In the genomic region with DNA sequence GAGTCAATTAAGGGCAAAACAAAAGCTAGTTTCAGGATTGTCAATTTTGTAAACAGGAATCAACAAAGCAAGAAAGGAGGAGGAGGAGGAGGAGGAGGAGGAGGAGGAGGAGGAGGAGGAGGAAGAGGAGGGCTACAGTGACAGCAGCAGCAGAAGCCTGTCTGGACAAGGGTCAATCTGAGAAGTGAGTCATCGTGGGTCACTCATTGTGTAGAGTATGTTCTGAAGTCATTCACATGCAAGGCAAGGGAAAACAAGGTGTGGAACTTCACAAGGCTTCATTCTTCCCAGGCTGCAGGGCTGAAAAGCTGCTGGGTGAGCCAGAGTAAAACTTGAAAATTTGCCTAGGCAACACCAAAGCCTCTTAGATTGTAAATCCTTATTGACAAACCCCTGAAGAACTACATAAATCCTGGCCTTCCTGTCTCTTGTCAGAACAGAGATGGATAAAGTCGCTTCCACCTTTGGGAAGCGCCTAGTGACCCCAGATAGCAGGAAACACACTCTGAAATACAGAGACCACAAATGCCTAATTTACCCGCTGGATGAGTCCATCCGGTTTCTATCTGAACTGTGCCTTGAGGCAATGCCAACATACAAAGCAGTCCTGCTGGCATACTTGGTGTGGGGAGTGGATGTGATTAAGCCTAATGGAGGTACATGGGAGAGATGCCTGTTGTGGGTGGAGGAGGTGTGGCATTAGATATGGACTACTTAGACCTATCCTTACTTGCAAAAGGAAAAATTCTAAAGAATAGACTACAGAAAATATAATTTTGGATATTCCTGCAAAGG, we compare ENCODE assay signal across 15 mouse cellular contexts.
A peak's percentile ranks its signal among the peaks of the same experiment; 100 is the strongest.
DNase-seq lines count a peak whose midpoint lies in the region; ATAC-seq and TF ChIP-seq lines count a peak whose summit lies in the region.
"Had no signal": no experiment of that assay in that cellular context is flagged by ENCODE, and none has a peak within 500 bp of the region (broad histone marks: within the 10 kb centered on the region; RNA-seq: fewer than 3 reads in every experiment).

No protein-coding gene starts in this region.

- WGBS in heart, embryonic 12.5 days = 62% methylated on average over 5 of the region's 5 CpGs
- 64% methylated on average over 5 of the region's 5 CpGs for WGBS in neural tube, embryonic 14.5 days
- 57% methylated on average over 5 of the region's 5 CpGs for WGBS in neural tube, embryonic 15.5 days
- 55% methylated on average over 5 of the region's 5 CpGs for WGBS in stomach, postnatal 0 days

- no peak for TF ChIP-seq CTCF in stomach, postnatal 0 days (IDR thresholded peaks at IDR 0.05; ENCODE audit: low read depth)

- DNase-seq in adrenal gland, postnatal 14 days = peak; percentile 12
- DNase-seq in adrenal gland, postnatal 10 days = no peak
- DNase-seq in heart, adult 8-10 months (ENCODE audit: low spot score) = no peak
- peak; percentile 45 for DNase-seq in stomach, postnatal 0 days (ENCODE audit: low spot score)
- DNase-seq in retina, embryonic 14.5 days (ENCODE audit: low spot score) = no peak
- DNase-seq: B cell, adult 2 months; heart, adult 18-20 months; lung, adult 2 months had no signal

- no peaks in the 10 kb centered on the region for H3K9me3 ChIP-seq in heart, embryonic 12.5 days (replicated peaks)
- no peaks in the 10 kb centered on the region for H3K9me3 ChIP-seq in neural tube, embryonic 14.5 days (ENCODE audit: control insufficient read depth, low read length)
- no peaks in the 10 kb centered on the region for H3K9me3 ChIP-seq in neural tube, embryonic 15.5 days (replicated peaks)
- no peaks in the 10 kb centered on the region for H3K9me3 ChIP-seq in stomach, postnatal 0 days (ENCODE audit: control insufficient read depth, low read length)
- H3K9me3 ChIP-seq: embryonic facial prominence, embryonic 12.5 days; G1E; limb, embryonic 13.5 days; neural tube, embryonic 12.5 days had no signal

- H3K36me3 ChIP-seq in heart, embryonic 12.5 days = no peaks in the 10 kb centered on the region
- no peaks in the 10 kb centered on the region for H3K36me3 ChIP-seq in neural tube, embryonic 14.5 days (ENCODE audit: control insufficient read depth, insufficient read depth, low read length)
- no peaks in the 10 kb centered on the region for H3K36me3 ChIP-seq in neural tube, embryonic 15.5 days
- no peaks in the 10 kb centered on the region for H3K36me3 ChIP-seq in stomach, postnatal 0 days (ENCODE audit: control insufficient read depth, insufficient read depth, low read length)
- H3K36me3 ChIP-seq: embryonic facial prominence, embryonic 12.5 days; G1E; limb, embryonic 13.5 days; neural tube, embryonic 12.5 days had no signal

- H3K4me2 ChIP-seq in heart, embryonic 12.5 days = no peak overlapping the region
- H3K4me2 ChIP-seq in neural tube, embryonic 14.5 days (ENCODE audit: low read depth, low read length) = no peak overlapping the region
- no peak overlapping the region for H3K4me2 ChIP-seq in neural tube, embryonic 15.5 days
- no peak overlapping the region for H3K4me2 ChIP-seq in stomach, postnatal 0 days (replicated peaks; ENCODE audit: low read depth)
- H3K4me2 ChIP-seq: embryonic facial prominence, embryonic 12.5 days; limb, embryonic 13.5 days; neural tube, embryonic 12.5 days had no signal

- 0 out of 2 replicates have a peak overlapping the region, but pooled peaks have one; percentile 27 for H3K27ac ChIP-seq in heart, embryonic 12.5 days (ENCODE audit: poor library complexity, severe bottlenecking)
- no peak overlapping the region for H3K27ac ChIP-seq in neural tube, embryonic 14.5 days (ENCODE audit: low read depth, low read length)
- H3K27ac ChIP-seq in neural tube, embryonic 15.5 days (replicated peaks) = no peak overlapping the region
- peak overlapping the region; percentile 75 for H3K27ac ChIP-seq in stomach, postnatal 0 days (replicated peaks)
- H3K27ac ChIP-seq: embryonic facial prominence, embryonic 12.5 days; limb, embryonic 13.5 days; neural tube, embryonic 12.5 days had no signal

- no peaks in the 10 kb centered on the region for H3K27me3 ChIP-seq in heart, embryonic 12.5 days (replicated peaks)
- no peaks in the 10 kb centered on the region for H3K27me3 ChIP-seq in neural tube, embryonic 14.5 days (ENCODE audit: control insufficient read depth, insufficient read depth, low read length)
- no peaks in the 10 kb centered on the region for H3K27me3 ChIP-seq in neural tube, embryonic 15.5 days (replicated peaks)
- no peaks in the 10 kb centered on the region for H3K27me3 ChIP-seq in stomach, postnatal 0 days (ENCODE audit: control insufficient read depth, insufficient read depth, low read length)
- H3K27me3 ChIP-seq: embryonic facial prominence, embryonic 12.5 days; limb, embryonic 13.5 days; neural tube, embryonic 12.5 days had no signal

- no peaks in the 10 kb centered on the region; the same call in 1 of the 2 replicates for H3K4me1 ChIP-seq in heart, embryonic 12.5 days (replicated peaks)
- no peaks in the 10 kb centered on the region for H3K4me1 ChIP-seq in neural tube, embryonic 14.5 days (ENCODE audit: control insufficient read depth, insufficient read depth, low read length)
- no peaks in the 10 kb centered on the region for H3K4me1 ChIP-seq in neural tube, embryonic 15.5 days
- peaks cover 3% of the 10 kb centered on the region; the same call in 1 of the 2 replicates for H3K4me1 ChIP-seq in stomach, postnatal 0 days (replicated peaks; ENCODE audit: control insufficient read depth, insufficient read depth)
- H3K4me1 ChIP-seq: embryonic facial prominence, embryonic 12.5 days; neural tube, embryonic 12.5 days had no signal

- no peak overlapping the region for H3K4me3 ChIP-seq in heart, embryonic 12.5 days
- no peak overlapping the region for H3K4me3 ChIP-seq in neural tube, embryonic 14.5 days (ENCODE audit: low read depth, low read length)
- no peak overlapping the region for H3K4me3 ChIP-seq in neural tube, embryonic 15.5 days (replicated peaks)
- H3K4me3 ChIP-seq in stomach, postnatal 0 days (ENCODE audit: low read depth, low read length) = no peak overlapping the region
- H3K4me3 ChIP-seq: embryonic facial prominence, embryonic 12.5 days; limb, embryonic 13.5 days; neural tube, embryonic 12.5 days had no signal

- H3K9ac ChIP-seq in heart, embryonic 12.5 days = no peak overlapping the region
- H3K9ac ChIP-seq in neural tube, embryonic 14.5 days (replicated peaks; ENCODE audit: low read depth, low read length) = no peak overlapping the region
- no peak overlapping the region for H3K9ac ChIP-seq in neural tube, embryonic 15.5 days (replicated peaks)
- no peak overlapping the region for H3K9ac ChIP-seq in stomach, postnatal 0 days (ENCODE audit: low read length)
- H3K9ac ChIP-seq: embryonic facial prominence, embryonic 12.5 days; limb, embryonic 13.5 days; neural tube, embryonic 12.5 days had no signal

- ATAC-seq in heart, embryonic 12.5 days (ENCODE audit: insufficient number of reproducible peaks, low FRiP score) = no peak
- ATAC-seq in neural tube, embryonic 14.5 days (ENCODE audit: low read depth) = 0 out of 2 replicates have a peak, but pooled peaks have one; percentile 28
- no peak for ATAC-seq in neural tube, embryonic 15.5 days (ENCODE audit: low FRiP score)
- peak; percentile 91 for ATAC-seq in stomach, postnatal 0 days (ENCODE audit: low FRiP score, low TSS enrichment)

- no peak for TF ChIP-seq EP300 in stomach, postnatal 0 days (optimal IDR thresholded peaks at IDR 0.05)

Comparison
In these comparisons a context has a peak if more than half of its experiments do, and no peak if none do; other contexts are left out.
1. DNase-seq: peak in adrenal gland, postnatal 14 days (single experiment) and stomach, postnatal 0 days (single experiment); none in adrenal gland, postnatal 10 days (single experiment), heart, adult 8-10 months (single experiment) and retina, embryonic 14.5 days (single experiment).
2. ATAC-seq: peak in neural tube, embryonic 14.5 days (single experiment) and stomach, postnatal 0 days (single experiment); none in heart, embryonic 12.5 days (single experiment) and neural tube, embryonic 15.5 days (single experiment).
3. H3K27ac ChIP-seq: peak in heart, embryonic 12.5 days (single experiment) and stomach, postnatal 0 days (single experiment); none in neural tube, embryonic 14.5 days (single experiment) and neural tube, embryonic 15.5 days (single experiment).